Mouse (Mus musculus): ENCODE results near the gene Alg3. TPM values are rescaled to one million over a fixed set of nuclear protein-coding genes. Genes with fewer than 3 reads are reported as not detected.

Gene Alg3
- polyA plus RNA-seq, 1 experiment = 19.0 TPM

- DNase-seq (ENCODE audit: extremely low spot score in 1 of 2, low spot score in 1 of 2) = peak in 1 of 2 experiments; percentile 87
Observed at GRCm38 (mm10) chr16:20610501-20611356, 806 bp downstream of the Alg3 start.

GRCm38 (mm10) chr16:20604705-20605104, 6.8 kb downstream of the Alg3 start:
- no peak for DNase-seq (ENCODE audit: extremely low spot score in 1 of 2, low spot score in 1 of 2)

- no peak for DNase-seq (ENCODE audit: extremely low spot score in 1 of 2, low spot score in 1 of 2)
Observed at GRCm38 (mm10) chr16:20600511-20600910, 11.0 kb downstream of the Alg3 start.

- DNase-seq (ENCODE audit: extremely low spot score in 1 of 2, low spot score in 1 of 2) = no peak
Observed at GRCm38 (mm10) chr16:20596687-20597441, 14.7 kb downstream of the Alg3 start.

DNA sequence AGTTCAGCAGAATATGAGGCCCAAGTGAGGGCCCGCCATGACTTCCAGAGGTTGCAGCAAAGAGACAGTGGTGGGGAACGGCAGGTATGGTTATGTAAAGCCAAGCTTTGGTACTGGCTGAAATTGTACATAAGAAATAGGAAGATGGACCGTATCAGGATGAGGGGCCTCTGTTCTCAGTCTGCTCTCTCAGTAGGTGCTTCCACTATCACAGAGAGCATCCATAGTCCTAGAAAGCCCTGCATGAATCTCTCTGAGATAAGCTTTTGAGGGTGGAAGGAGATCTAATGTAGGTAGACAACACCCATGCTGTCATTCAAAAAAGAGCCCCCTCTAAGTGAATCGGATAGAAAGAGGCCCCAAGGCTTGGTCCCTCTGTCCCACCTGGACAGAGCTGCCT, 15.8 kb downstream of the Alg3 start:
- no peak for DNase-seq (ENCODE audit: extremely low spot score in 1 of 2, low spot score in 1 of 2)

- no peak for DNase-seq (ENCODE audit: extremely low spot score in 1 of 2, low spot score in 1 of 2)
Observed at GRCm38 (mm10) chr16:20595060-20595673, 16.4 kb downstream of the Alg3 start.

GRCm38 (mm10) chr16:20591076-20591705, 20.3 kb downstream of the Alg3 start:
- no peak for DNase-seq (ENCODE audit: extremely low spot score in 1 of 2, low spot score in 1 of 2)

GRCm38 (mm10) chr16:20590680-20591038, 20.9 kb downstream of the Alg3 start:
- DNase-seq (ENCODE audit: extremely low spot score in 1 of 2, low spot score in 1 of 2) = no peak

DNA sequence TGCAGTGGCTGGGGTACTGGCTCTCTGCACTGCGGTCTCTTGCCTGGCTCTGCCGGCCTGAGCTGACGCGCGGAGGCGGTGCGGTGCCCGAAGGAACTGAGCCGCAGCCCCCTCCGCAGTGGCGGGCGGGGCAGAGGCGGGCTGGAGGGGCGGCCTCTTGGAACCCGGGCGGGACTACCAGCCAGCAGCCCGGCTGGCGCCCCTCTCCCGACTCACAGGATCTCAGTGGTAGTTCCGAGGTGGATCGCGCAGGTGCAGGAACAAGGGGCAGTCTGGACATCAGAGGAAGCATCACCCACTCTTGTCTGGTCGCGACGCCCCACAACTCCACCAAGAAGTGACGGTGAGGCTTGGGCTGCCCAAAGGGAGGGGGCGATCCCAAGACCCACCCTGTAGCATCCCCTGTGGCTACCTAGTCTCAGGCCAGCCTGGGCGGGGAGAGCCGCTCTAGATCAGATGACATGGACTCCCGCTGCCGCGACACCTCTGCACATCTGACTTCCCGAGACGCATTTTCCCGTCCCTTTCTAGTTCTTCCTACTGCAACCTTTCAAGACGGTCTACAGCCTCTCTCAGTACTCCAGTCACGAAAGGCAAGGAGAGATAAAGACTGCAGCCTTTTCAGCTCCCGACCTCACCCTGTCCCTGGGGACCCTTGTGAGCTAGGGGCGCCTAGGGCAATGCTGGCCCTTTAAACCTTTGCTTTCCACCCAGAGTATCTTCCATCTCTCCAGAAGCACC, 21.4 kb downstream of the Alg3 start:
- DNase-seq (ENCODE audit: extremely low spot score in 1 of 2, low spot score in 1 of 2) = peak in 1 of 2 experiments; percentile 69

DNA sequence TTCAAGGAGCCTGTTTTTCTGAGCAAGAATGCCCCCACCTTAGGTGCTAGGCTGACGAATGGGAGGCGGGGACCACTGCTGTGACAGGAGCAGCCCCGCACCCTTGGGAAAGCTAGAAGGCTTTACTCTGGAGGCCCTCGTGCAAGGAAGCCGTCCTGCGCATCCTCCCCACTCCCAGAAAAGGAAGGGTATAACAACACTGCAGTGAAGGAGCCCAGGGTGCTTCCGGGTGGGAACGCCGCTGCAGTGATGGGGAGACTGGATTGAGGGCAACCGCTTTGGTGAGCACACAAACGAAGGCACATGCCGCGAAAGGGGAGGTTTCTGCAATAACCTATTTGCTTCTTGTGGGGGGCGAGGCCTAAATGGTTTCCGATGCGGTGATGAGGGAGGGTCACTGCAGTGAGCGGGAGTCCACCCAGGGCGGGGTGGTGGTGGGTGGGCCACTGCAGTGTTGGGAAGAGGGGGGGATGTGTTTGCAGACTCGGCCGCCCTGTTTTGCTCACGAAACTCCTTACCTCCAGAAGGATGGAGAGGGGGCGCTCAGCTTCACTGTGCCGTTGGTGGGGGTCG, 22.1 kb downstream of the Alg3 start, which contains the start of gene Vwa5b2:
Gene Vwa5b2 (plus strand): TSS at position 106 of the 573 bp plus-strand sequence.
- peak in 1 of 2 experiments; percentile 56 for DNase-seq (ENCODE audit: extremely low spot score in 1 of 2, low spot score in 1 of 2)

- DNase-seq (ENCODE audit: extremely low spot score in 1 of 2, low spot score in 1 of 2) = no peak
Observed at GRCm38 (mm10) chr16:20565075-20565474, 46.5 kb downstream of the Alg3 start.

DNA sequence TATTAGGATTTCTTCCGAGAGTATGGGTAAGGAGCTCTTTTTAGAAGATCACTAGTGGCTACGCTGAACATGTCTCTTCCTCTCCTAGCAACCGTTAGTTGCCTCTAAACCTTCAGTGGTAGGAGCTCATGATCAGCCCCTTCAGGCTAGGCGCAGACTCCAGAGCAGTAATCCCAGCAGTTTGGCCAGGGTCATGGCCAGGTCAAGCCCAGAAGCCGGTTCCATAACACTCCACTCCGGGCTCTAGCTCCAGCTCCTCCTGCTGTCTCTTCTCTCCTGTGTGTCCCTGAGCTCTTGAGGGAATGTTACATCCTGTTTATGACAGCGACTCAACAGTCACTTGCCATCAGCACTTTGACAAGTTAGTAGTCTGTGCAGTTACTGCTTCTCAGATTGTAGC, 54.2 kb downstream of the Alg3 start:
- no peak for DNase-seq (ENCODE audit: extremely low spot score in 1 of 2, low spot score in 1 of 2)

Other genes starting within 250 kb of the Alg3 start
- gene Abcc5, start 185.3 kb downstream of the Alg3 start, polyA plus RNA-seq (2012; rRNA removed) = 285 and 286 TPM in 2 replicates
- 40.7 and 46.6 TPM in 2 replicates for gene Eif2b5, start 112.9 kb downstream of the Alg3 start, polyA plus RNA-seq (2012; rRNA removed)
- gene Dvl3, start 94.8 kb downstream of the Alg3 start, polyA plus RNA-seq (2012; rRNA removed) = 50.7 and 54.1 TPM in 2 replicates
- 1,374 and 1,412 TPM in 2 replicates for gene Ap2m1, start 76.3 kb downstream of the Alg3 start, polyA plus RNA-seq (2012; rRNA removed)
- gene Abcf3, start 63.2 kb downstream of the Alg3 start, polyA plus RNA-seq (2012; rRNA removed) = 72.5 and 86.0 TPM in 2 replicates
- gene Vwa5b2, start 22.3 kb downstream of the Alg3 start, polyA plus RNA-seq (2012; rRNA removed) = 70.4 and 77.5 TPM in 2 replicates
- gene Eef1akmt4, start 142 bp downstream of the Alg3 start, polyA plus RNA-seq (2012; rRNA removed) = 2.3 and 3.2 TPM in 2 replicates
- gene Gm49333, start 125 bp downstream of the Alg3 start, polyA plus RNA-seq (2012; rRNA removed) = 0.14 TPM in 1 of 2 replicates, not detected in the other
- gene Camk2n2, start 9.6 kb upstream of the Alg3 start, polyA plus RNA-seq (2012; rRNA removed) = 125 and 142 TPM in 2 replicates
- 36.6 and 42.7 TPM in 2 replicates for gene Ece2, start 18.1 kb upstream of the Alg3 start, polyA plus RNA-seq (2012; rRNA removed)
- gene Psmd2, start 39.9 kb upstream of the Alg3 start, polyA plus RNA-seq (2012; rRNA removed) = 155 and 184 TPM in 2 replicates
- 164 and 169 TPM in 2 replicates for gene Eif4g1, start 56.6 kb upstream of the Alg3 start, polyA plus RNA-seq (2012; rRNA removed)
- gene Fam131a, start 81.5 kb upstream of the Alg3 start, polyA plus RNA-seq (2012; rRNA removed) = 253 and 271 TPM in 2 replicates
- gene Polr2h, start 105.9 kb upstream of the Alg3 start, polyA plus RNA-seq (2012; rRNA removed) = 42.6 and 45.7 TPM in 2 replicates
- gene Clcn2, start 106.0 kb upstream of the Alg3 start, polyA plus RNA-seq (2012; rRNA removed) = 92.6 and 107 TPM in 2 replicates
- 38.8 and 49.9 TPM in 2 replicates for gene Chrd, start 121.4 kb upstream of the Alg3 start, polyA plus RNA-seq (2012; rRNA removed)
- gene Thpo, start 122.8 kb upstream of the Alg3 start, polyA plus RNA-seq (2012; rRNA removed) = 15.5 and 18.2 TPM in 2 replicates

Data from frontal cortex, adult 2 months (tissue).